Mouse (Mus musculus): ENCODE measurements at regions not wholly inside any gene's neighbourhood (a gene's known extent, or its start where the extent isn't known, plus 50 kb on each side); places are given as distances from the start of the nearest gene placed in this dataset.

GRCm38 (mm10) chr2:128491217-128491877 is 99.7 kb upstream of the Spdye4c start:
- dilution Hi-C loops (cut with MboI; ENCODE audit: extremely low pct_ligation_motif_present, extremely low pct_unique_long_range_greater_than_20kb, low sequenced_read_pairs), result no loop called here
- peaks cover 0 to 4% of the 10 kb centered on the region in 2 experiments; a peak in 2 of 4 replicates for H3K4me1 ChIP-seq (ENCODE audit: control insufficient read depth in 1 of 2, insufficient read depth in 2 of 2)
- H3K27me3 ChIP-seq (replicated peaks), result peaks cover 2% of the 10 kb centered on the region
- no peaks in the 10 kb centered on the region for H3K9me3 ChIP-seq (replicated peaks; ENCODE audit: low read length)
- no peaks in the 10 kb centered on the region for H3K36me3 ChIP-seq (replicated peaks in 1 of 2; ENCODE audit: control insufficient read depth in 1 of 2, insufficient read depth in 1 of 2, low read length in 1 of 2)
- no peak for TF ChIP-seq NELFE (IDR thresholded peaks at IDR 0.05; ENCODE audit: low read depth, low read length)
- H3K4me2 ChIP-seq (ENCODE audit: insufficient read depth, low read depth, poor library complexity, severe bottlenecking), result no peak overlapping the region
- no peak overlapping the region for H3K9ac ChIP-seq (ENCODE audit: insufficient read depth, low read depth)
- no peak for DNase-seq (ENCODE audit: extremely low read depth)
- no peak overlapping the region for H3K27ac ChIP-seq (ENCODE audit: insufficient read depth, low read depth)
- H3K4me3 ChIP-seq (replicated peaks in 1 of 3; ENCODE audit: low read depth in 2 of 3, low read length in 2 of 3, poor library complexity in 1 of 3), result no peak overlapping the region
- H3K79me2 ChIP-seq (replicated peaks; ENCODE audit: control insufficient read depth, extremely low read depth, insufficient read depth, poor library complexity, severe bottlenecking), result no peaks in the 10 kb centered on the region
- in situ Hi-C loops (cut with MboI; ENCODE audit: low pct_ligation_motif_present, low pct_unique_long_range_greater_than_20kb, low sequenced_read_pairs), result no loop called here

GRCm38 (mm10) chr2:128493871-128494270 is 97.1 kb upstream of the Spdye4c start:
- in situ Hi-C loops (cut with MboI; ENCODE audit: low pct_ligation_motif_present, low pct_unique_long_range_greater_than_20kb, low sequenced_read_pairs) (no loop called here), dilution Hi-C loops (cut with MboI; ENCODE audit: extremely low pct_ligation_motif_present, extremely low pct_unique_long_range_greater_than_20kb, low sequenced_read_pairs) (no loop called here)
- Histone ChIP-seq H3K4me3 (replicated peaks in 1 of 3; ENCODE audit: low read depth in 2 of 3, low read length in 2 of 3, poor library complexity in 1 of 3) (no peak overlapping the region), H3K9me3 (replicated peaks; ENCODE audit: low read length) (no peaks in the 10 kb centered on the region), H3K79me2 (replicated peaks; ENCODE audit: control insufficient read depth, extremely low read depth, insufficient read depth, poor library complexity, severe bottlenecking) (no peaks in the 10 kb centered on the region), H3K4me1 (ENCODE audit: control insufficient read depth in 1 of 2, insufficient read depth in 2 of 2) (peaks cover 0 to 4% of the 10 kb centered on the region in 2 experiments; a peak in 2 of 4 replicates), H3K36me3 (replicated peaks in 1 of 2; ENCODE audit: control insufficient read depth in 1 of 2, insufficient read depth in 1 of 2, low read length in 1 of 2) (no peaks in the 10 kb centered on the region), H3K9ac (ENCODE audit: insufficient read depth, low read depth) (no peak overlapping the region), H3K27me3 (replicated peaks) (peaks cover 2% of the 10 kb centered on the region), H3K4me2 (ENCODE audit: insufficient read depth, low read depth, poor library complexity, severe bottlenecking) (no peak overlapping the region), H3K27ac (ENCODE audit: insufficient read depth, low read depth) (no peak overlapping the region)
- TF ChIP-seq EP300 (IDR thresholded peaks at IDR 0.05; ENCODE audit: low read length) (no peak), ZMIZ1 (IDR thresholded peaks at IDR 0.05; ENCODE audit: low read depth, low read length) (no peak), JUND (conservative IDR thresholded peaks at IDR 0.05; ENCODE audit: low read depth, low read length) (no peak), POLR2AphosphoS2 (IDR thresholded peaks at IDR 0.05; ENCODE audit: low read depth, low read length) (no peak), PAX5 (IDR thresholded peaks at IDR 0.05; ENCODE audit: low read length) (no peak), IRF4 (IDR thresholded peaks at IDR 0.05; ENCODE audit: low read depth, low read length) (no peak), ZC3H11A (IDR thresholded peaks at IDR 0.05; ENCODE audit: low read depth, low read length) (no peak), CHD2 (IDR thresholded peaks at IDR 0.05; ENCODE audit: low read length) (no peak), NELFE (IDR thresholded peaks at IDR 0.05; ENCODE audit: low read depth, low read length) (no peak)
- DNase-seq (ENCODE audit: extremely low read depth), result no peak

GRCm38 (mm10) chr2:128497891-128498290 is 93.1 kb upstream of the Spdye4c start:
- no peaks in the 10 kb centered on the region for H3K27me3 ChIP-seq (replicated peaks)
- no peak overlapping the region for H3K4me2 ChIP-seq (ENCODE audit: insufficient read depth, low read depth, poor library complexity, severe bottlenecking)
- peaks cover 5% of the 10 kb centered on the region for H3K9me3 ChIP-seq (replicated peaks; ENCODE audit: low read length)
- H3K36me3 ChIP-seq (replicated peaks in 1 of 2; ENCODE audit: control insufficient read depth in 1 of 2, insufficient read depth in 1 of 2, low read length in 1 of 2), result no peaks in the 10 kb centered on the region
- DNase-seq (ENCODE audit: extremely low read depth), result no peak
- H3K9ac ChIP-seq (ENCODE audit: insufficient read depth, low read depth), result no peak overlapping the region
- in situ Hi-C loops (cut with MboI; ENCODE audit: low pct_ligation_motif_present, low pct_unique_long_range_greater_than_20kb, low sequenced_read_pairs), result no loop called here
- H3K4me1 ChIP-seq (ENCODE audit: control insufficient read depth in 1 of 2, insufficient read depth in 2 of 2), result peaks cover 2 to 16% of the 10 kb centered on the region in 2 experiments; a peak in 2 of 4 replicates
- H3K27ac ChIP-seq (ENCODE audit: insufficient read depth, low read depth), result no peak overlapping the region
- no peaks in the 10 kb centered on the region for H3K79me2 ChIP-seq (replicated peaks; ENCODE audit: control insufficient read depth, extremely low read depth, insufficient read depth, poor library complexity, severe bottlenecking)
- TF ChIP-seq BHLHE40 (IDR thresholded peaks at IDR 0.05; ENCODE audit: low read depth, low read length) (no peak), ZC3H11A (IDR thresholded peaks at IDR 0.05; ENCODE audit: low read depth, low read length) (no peak), TCF12 (IDR thresholded peaks at IDR 0.05; ENCODE audit: low read depth, low read length) (no peak), USF2 (conservative IDR thresholded peaks at IDR 0.05; ENCODE audit: low read depth, low read length) (no peak), JUN (IDR thresholded peaks at IDR 0.05; ENCODE audit: insufficient read depth, low read depth, low read length) (no peak), MAZ (IDR thresholded peaks at IDR 0.05; ENCODE audit: low read depth, low read length) (no peak), MAFK (IDR thresholded peaks at IDR 0.05; ENCODE audit: insufficient replicate concordance, low read length) (no peak), TBP (conservative IDR thresholded peaks at IDR 0.05; ENCODE audit: low read depth, low read length) (no peak), ELF1 (IDR thresholded peaks at IDR 0.05; ENCODE audit: low read depth, low read length) (no peak), CHD2 (IDR thresholded peaks at IDR 0.05; ENCODE audit: low read length) (no peak), MAX (IDR thresholded peaks at IDR 0.05; ENCODE audit: low read length) (no peak), SIN3A (IDR thresholded peaks at IDR 0.05; ENCODE audit: low read length) (no peak)
- H3K4me3 ChIP-seq (replicated peaks in 1 of 3; ENCODE audit: low read depth in 2 of 3, low read length in 2 of 3, poor library complexity in 1 of 3), result no peak overlapping the region
- dilution Hi-C loops (cut with MboI; ENCODE audit: extremely low pct_ligation_motif_present, extremely low pct_unique_long_range_greater_than_20kb, low sequenced_read_pairs), result no loop called here

All from CH12.LX (cell line).